Mouse (Mus musculus): ENCODE measurements around the gene Crispld2. TPM values are rescaled to one million over a fixed set of nuclear protein-coding genes. Genes with fewer than 3 reads are reported as not detected.

Gene Crispld2
- polyA plus RNA-seq, 1 experiment from 2014 or later, result 9.2 TPM

- H3K4me3 ChIP-seq (ENCODE audit: low read depth, low read length), result no peak overlapping the region
- H3K4me1 ChIP-seq (replicated peaks; ENCODE audit: control insufficient read depth, insufficient read depth, low read length), result peaks cover 3% of the 10 kb centered on the region; the same call in 1 of the 2 replicates
- H3K9me3 ChIP-seq (ENCODE audit: control insufficient read depth), result no peaks in the 10 kb centered on the region
- ATAC-seq, result no peak
- WGBS, result 44% methylated on average over 7 of the region's 7 CpGs
- no peak for TF ChIP-seq CTCF (IDR thresholded peaks at IDR 0.05; ENCODE audit: low read depth)
- no peak overlapping the region for H3K27ac ChIP-seq (ENCODE audit: low read depth, low read length)
- no peaks in the 10 kb centered on the region for H3K27me3 ChIP-seq (replicated peaks; ENCODE audit: control insufficient read depth, insufficient read depth, low read length)
- no peak overlapping the region for H3K4me2 ChIP-seq (replicated peaks; ENCODE audit: low read depth)
- H3K9ac ChIP-seq (ENCODE audit: low read depth, low read length), result no peak overlapping the region
- H3K36me3 ChIP-seq (ENCODE audit: control insufficient read depth, insufficient read depth), result peaks cover 66% of the 10 kb centered on the region
Observed at GRCm38 (mm10) chr8:120089511-120089910, 97.3 kb downstream of the Crispld2 start.

DNA sequence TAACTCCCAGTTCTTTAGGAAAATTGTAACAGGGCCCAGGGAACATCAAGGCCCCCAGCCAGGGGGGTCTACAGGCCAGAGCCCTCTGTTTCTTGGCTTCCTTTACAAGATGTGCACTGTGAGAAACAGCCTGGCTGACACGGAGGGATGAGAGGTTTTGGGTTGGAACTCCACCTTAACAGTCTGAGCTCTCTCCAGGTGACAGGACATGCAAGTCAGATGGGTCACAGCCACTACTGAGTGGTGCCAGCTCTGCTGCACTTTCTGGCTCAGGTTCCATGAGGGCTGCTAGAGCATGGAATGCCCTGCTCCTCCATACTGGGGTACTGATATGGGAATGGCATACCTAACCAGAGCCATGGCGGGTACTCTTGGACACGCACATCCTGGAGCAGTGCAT, 98.8 kb downstream of the Crispld2 start:
- H3K27ac ChIP-seq (ENCODE audit: low read depth, low read length), result no peak overlapping the region
- no peak overlapping the region for H3K9ac ChIP-seq (ENCODE audit: low read depth, low read length)
- no peak for TF ChIP-seq CTCF (IDR thresholded peaks at IDR 0.05; ENCODE audit: low read depth)
- peaks cover 9% of the 10 kb centered on the region for H3K4me1 ChIP-seq (replicated peaks; ENCODE audit: control insufficient read depth, insufficient read depth, low read length)
- H3K36me3 ChIP-seq (ENCODE audit: control insufficient read depth, insufficient read depth), result peaks cover 51% of the 10 kb centered on the region
- WGBS, result 94% methylated on average over 3 of the region's 3 CpGs
- H3K27me3 ChIP-seq (replicated peaks; ENCODE audit: control insufficient read depth, insufficient read depth, low read length), result no peaks in the 10 kb centered on the region
- ATAC-seq, result no peak
- H3K4me3 ChIP-seq (ENCODE audit: low read depth, low read length), result no peak overlapping the region
- H3K9me3 ChIP-seq (ENCODE audit: control insufficient read depth), result no peaks in the 10 kb centered on the region
- no peak overlapping the region for H3K4me2 ChIP-seq (replicated peaks; ENCODE audit: low read depth)

- no peak overlapping the region for H3K9ac ChIP-seq (ENCODE audit: low read depth, low read length)
- 70% methylated on average over 3 of the region's 3 CpGs for WGBS
- peaks cover 9% of the 10 kb centered on the region for H3K4me1 ChIP-seq (replicated peaks; ENCODE audit: control insufficient read depth, insufficient read depth, low read length)
- TF ChIP-seq CTCF (IDR thresholded peaks at IDR 0.05; ENCODE audit: low read depth), result no peak
- H3K4me2 ChIP-seq (replicated peaks; ENCODE audit: low read depth), result no peak overlapping the region
- peak; percentile 32 for ATAC-seq
- peaks cover 32% of the 10 kb centered on the region for H3K36me3 ChIP-seq (ENCODE audit: control insufficient read depth, insufficient read depth)
- no peaks in the 10 kb centered on the region for H3K27me3 ChIP-seq (replicated peaks; ENCODE audit: control insufficient read depth, insufficient read depth, low read length)
- H3K4me3 ChIP-seq (ENCODE audit: low read depth, low read length), result no peak overlapping the region
- H3K9me3 ChIP-seq (ENCODE audit: control insufficient read depth), result no peaks in the 10 kb centered on the region
- H3K27ac ChIP-seq (ENCODE audit: low read depth, low read length), result 0 out of 2 replicates have a peak overlapping the region, but pooled peaks have one; percentile 5
Observed at GRCm38 (mm10) chr8:120093103-120093502, 100.9 kb downstream of the Crispld2 start.

GRCm38 (mm10) chr8:120094801-120095200, 102.6 kb downstream of the Crispld2 start:
- H3K27ac ChIP-seq (ENCODE audit: low read depth, low read length), result peak overlapping the region; percentile 66
- H3K4me3 ChIP-seq (ENCODE audit: low read depth, low read length), result no peak overlapping the region
- peak overlapping the region; percentile 35 for H3K4me2 ChIP-seq (replicated peaks; ENCODE audit: low read depth)
- TF ChIP-seq CTCF (IDR thresholded peaks at IDR 0.05; ENCODE audit: low read depth), result no peak
- peaks cover 9% of the 10 kb centered on the region for H3K4me1 ChIP-seq (replicated peaks; ENCODE audit: control insufficient read depth, insufficient read depth, low read length)
- 46% methylated on average over 10 of the region's 10 CpGs for WGBS
- H3K27me3 ChIP-seq (replicated peaks; ENCODE audit: control insufficient read depth, insufficient read depth, low read length), result no peaks in the 10 kb centered on the region
- H3K36me3 ChIP-seq (ENCODE audit: control insufficient read depth, insufficient read depth), result peaks cover 27% of the 10 kb centered on the region
- H3K9ac ChIP-seq (ENCODE audit: low read depth, low read length), result no peak overlapping the region
- ATAC-seq, result no peak
- H3K9me3 ChIP-seq (ENCODE audit: control insufficient read depth), result no peaks in the 10 kb centered on the region

DNA sequence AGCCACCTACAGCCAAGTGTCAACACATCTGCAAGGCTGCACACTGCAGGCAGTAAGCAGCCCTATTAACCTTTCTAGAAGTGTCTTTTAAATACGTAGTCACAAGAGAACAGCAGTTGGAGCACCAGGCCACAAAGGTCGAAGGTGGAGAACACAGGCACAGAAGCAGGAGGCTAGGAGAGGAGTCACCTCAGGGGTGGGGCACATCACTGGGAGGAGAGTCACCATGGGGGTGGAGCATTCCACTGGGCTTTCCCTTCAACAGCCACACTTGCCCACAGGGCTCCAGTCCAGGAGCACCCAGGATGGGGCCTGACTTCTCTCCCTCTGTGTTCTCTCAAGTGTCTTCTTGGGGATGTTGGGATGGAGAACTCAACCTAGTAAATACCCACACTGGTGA, 104.2 kb downstream of the Crispld2 start:
- H3K4me2 ChIP-seq (replicated peaks; ENCODE audit: low read depth), result no peak overlapping the region
- peak overlapping the region; percentile 88 for H3K27ac ChIP-seq (ENCODE audit: low read depth, low read length)
- peaks cover 15% of the 10 kb centered on the region for H3K36me3 ChIP-seq (ENCODE audit: control insufficient read depth, insufficient read depth)
- WGBS, result 33% methylated on average over 2 of the region's 2 CpGs
- H3K27me3 ChIP-seq (replicated peaks; ENCODE audit: control insufficient read depth, insufficient read depth, low read length), result no peaks in the 10 kb centered on the region
- ATAC-seq, result peak; percentile 70
- TF ChIP-seq CTCF (IDR thresholded peaks at IDR 0.05; ENCODE audit: low read depth), result no peak
- 0 out of 2 replicates have a peak overlapping the region, but pooled peaks have one; percentile 1 for H3K9ac ChIP-seq (ENCODE audit: low read depth, low read length)
- H3K4me3 ChIP-seq (ENCODE audit: low read depth, low read length), result no peak overlapping the region
- peaks cover 9% of the 10 kb centered on the region for H3K4me1 ChIP-seq (replicated peaks; ENCODE audit: control insufficient read depth, insufficient read depth, low read length)
- no peaks in the 10 kb centered on the region for H3K9me3 ChIP-seq (ENCODE audit: control insufficient read depth)

- H3K36me3 ChIP-seq (ENCODE audit: control insufficient read depth, insufficient read depth), result no peaks in the 10 kb centered on the region
- peaks cover 5% of the 10 kb centered on the region for H3K4me1 ChIP-seq (replicated peaks; ENCODE audit: control insufficient read depth, insufficient read depth, low read length)
- H3K27me3 ChIP-seq (replicated peaks; ENCODE audit: control insufficient read depth, insufficient read depth, low read length), result no peaks in the 10 kb centered on the region
- peak overlapping the region; percentile 88 for H3K4me2 ChIP-seq (replicated peaks; ENCODE audit: low read depth)
- no peak for TF ChIP-seq CTCF (IDR thresholded peaks at IDR 0.05; ENCODE audit: low read depth)
- WGBS, result 1% methylated on average over 24 of the region's 25 CpGs
- no peaks in the 10 kb centered on the region for H3K9me3 ChIP-seq (ENCODE audit: control insufficient read depth)
- H3K27ac ChIP-seq (ENCODE audit: low read depth, low read length), result peak overlapping the region; percentile 97
- peak overlapping the region; percentile 89 for H3K9ac ChIP-seq (ENCODE audit: low read depth, low read length)
- H3K4me3 ChIP-seq (ENCODE audit: low read depth, low read length), result peak overlapping the region; percentile 85
- ATAC-seq, result peak; percentile 59
Observed at GRCm38 (mm10) chr8:120100388-120101067, 108.3 kb downstream of the Crispld2 start.
